Comparison of ENCODE assay signal across 24 mouse cellular contexts in the genomic region with DNA sequence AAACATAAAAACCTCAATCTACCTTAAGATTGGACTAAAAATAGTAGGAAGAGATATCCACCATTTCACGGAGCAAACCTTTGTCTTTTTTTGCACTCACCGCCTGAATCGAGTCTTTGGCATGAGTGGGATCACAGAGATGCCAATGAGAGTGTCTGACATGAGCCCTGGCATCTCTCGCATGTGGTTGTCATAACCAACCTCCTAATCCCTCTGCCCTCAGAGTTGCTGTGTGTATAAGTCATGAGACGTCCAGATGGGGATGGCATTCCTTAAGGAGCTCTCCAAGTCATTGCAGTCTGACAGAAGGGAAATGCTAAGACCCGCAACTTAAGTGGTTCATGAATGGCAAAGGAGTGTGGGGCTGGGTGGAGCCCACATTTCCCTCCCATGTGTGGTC. TPM values are rescaled to one million over a fixed set of nuclear protein-coding genes. Genes with fewer than 3 reads are reported as not detected.
A peak's percentile ranks its signal among the peaks of the same experiment; 100 is the strongest.
DNase-seq lines count a peak whose midpoint lies in the region; ATAC-seq and TF ChIP-seq lines count a peak whose summit lies in the region.
"Had no signal": no experiment of that assay in that cellular context is flagged by ENCODE, and none has a peak within 500 bp of the region (broad histone marks: within the 10 kb centered on the region; RNA-seq: fewer than 3 reads in every experiment).

No protein-coding gene starts in this region.

- 74% methylated on average over 6 of the region's 6 CpGs for WGBS in forebrain, postnatal 0 days
- 81% methylated on average over 6 of the region's 6 CpGs for WGBS in forebrain, embryonic 16.5 days
- 74% methylated on average over 6 of the region's 6 CpGs for WGBS in limb, embryonic 15.5 days
- WGBS in limb, embryonic 10.5 days: 83% methylated on average over 6 of the region's 6 CpGs

- H3K27me3 ChIP-seq in forebrain, postnatal 0 days (ENCODE audit: insufficient read depth, low read length): no peaks in the 10 kb centered on the region
- H3K27me3 ChIP-seq in forebrain, embryonic 16.5 days (replicated peaks; ENCODE audit: control insufficient read depth, insufficient read depth, low read length): no peaks in the 10 kb centered on the region
- no peaks in the 10 kb centered on the region for H3K27me3 ChIP-seq in limb, embryonic 15.5 days
- no peaks in the 10 kb centered on the region for H3K27me3 ChIP-seq in limb, embryonic 10.5 days (ENCODE audit: low read depth, poor library complexity, severe bottlenecking)
- H3K27me3 ChIP-seq: forebrain, embryonic 12.5 days; hindbrain, embryonic 15.5 days had no signal

- no peak for TF ChIP-seq CTCF in forebrain, postnatal 0 days (IDR thresholded peaks at IDR 0.05; ENCODE audit: low read depth)

- DNase-seq in cerebellum, adult 18-20 months: peak; percentile 13 to 23
- no peak for DNase-seq in cerebellum, postnatal 4 days (ENCODE audit: low spot score in 2 of 2)
- DNase-seq in forebrain, postnatal 0 days: no peak
- no peak for DNase-seq in limb, embryonic 10.5 days (ENCODE audit: low spot score)
- DNase-seq in gastrocnemius, adult 18-20 months (ENCODE audit: low spot score): no peak
- DNase-seq: adrenal gland, adult 8-10 months; B cell, adult 2 months; gastrocnemius, postnatal 36 days; heart, adult 2 months; heart, postnatal 36 days had no signal

- H3K9me3 ChIP-seq in forebrain, postnatal 0 days (ENCODE audit: low read length): no peaks in the 10 kb centered on the region
- H3K9me3 ChIP-seq in forebrain, embryonic 16.5 days (ENCODE audit: control insufficient read depth, low read length): no peaks in the 10 kb centered on the region
- no peaks in the 10 kb centered on the region for H3K9me3 ChIP-seq in limb, embryonic 15.5 days
- no peaks in the 10 kb centered on the region for H3K9me3 ChIP-seq in limb, embryonic 10.5 days (replicated peaks)
- H3K9me3 ChIP-seq: forebrain, embryonic 12.5 days; G1E; heart, embryonic 13.5 days; hindbrain, embryonic 15.5 days had no signal

- H3K4me2 ChIP-seq in forebrain, postnatal 0 days (ENCODE audit: low read depth): no peak overlapping the region
- H3K4me2 ChIP-seq in forebrain, embryonic 16.5 days (ENCODE audit: low read length): no peak overlapping the region
- no peak overlapping the region for H3K4me2 ChIP-seq in limb, embryonic 15.5 days
- H3K4me2 ChIP-seq: forebrain, embryonic 12.5 days; heart, embryonic 13.5 days; hindbrain, embryonic 15.5 days had no signal

- no peaks in the 10 kb centered on the region for H3K36me3 ChIP-seq in forebrain, postnatal 0 days (ENCODE audit: insufficient read depth)
- H3K36me3 ChIP-seq in forebrain, embryonic 16.5 days (ENCODE audit: control insufficient read depth, insufficient read depth): no peaks in the 10 kb centered on the region
- no peaks in the 10 kb centered on the region for H3K36me3 ChIP-seq in limb, embryonic 15.5 days
- H3K36me3 ChIP-seq in limb, embryonic 10.5 days: no peaks in the 10 kb centered on the region; the same call in 1 of the 2 replicates
- H3K36me3 ChIP-seq: heart, embryonic 13.5 days; hindbrain, embryonic 15.5 days had no signal

- no peak overlapping the region for H3K9ac ChIP-seq in forebrain, postnatal 0 days
- H3K9ac ChIP-seq in forebrain, embryonic 16.5 days (replicated peaks; ENCODE audit: low read depth, low read length): no peak overlapping the region
- no peak overlapping the region for H3K9ac ChIP-seq in limb, embryonic 15.5 days
- H3K9ac ChIP-seq: forebrain, embryonic 12.5 days; heart, embryonic 13.5 days; hindbrain, embryonic 15.5 days had no signal

- no peaks in the 10 kb centered on the region for H3K4me1 ChIP-seq in forebrain, postnatal 0 days (ENCODE audit: insufficient read depth)
- H3K4me1 ChIP-seq in forebrain, embryonic 16.5 days (replicated peaks; ENCODE audit: control insufficient read depth, insufficient read depth, low read length): 0 out of 2 replicates have a peak, but pooled peaks cover 6% of the 10 kb centered on the region
- peaks cover 8% of the 10 kb centered on the region; the same call in 1 of the 2 replicates for H3K4me1 ChIP-seq in limb, embryonic 15.5 days
- H3K4me1 ChIP-seq in limb, embryonic 10.5 days: peaks cover 4% of the 10 kb centered on the region; the same call in 1 of the 2 replicates
- H3K4me1 ChIP-seq: heart, embryonic 13.5 days had no signal

- H3K4me3 ChIP-seq in forebrain, postnatal 0 days (ENCODE audit: low read depth, low read length): no peak overlapping the region
- H3K4me3 ChIP-seq in forebrain, embryonic 16.5 days (replicated peaks; ENCODE audit: low read length): no peak overlapping the region
- no peak overlapping the region for H3K4me3 ChIP-seq in limb, embryonic 15.5 days
- H3K4me3 ChIP-seq in limb, embryonic 10.5 days: no peak overlapping the region
- H3K4me3 ChIP-seq: forebrain, embryonic 12.5 days; heart, adult 2 months; heart, embryonic 13.5 days; hindbrain, embryonic 15.5 days had no signal

- H3K27ac ChIP-seq in forebrain, postnatal 0 days (ENCODE audit: low read depth, low read length): no peak overlapping the region
- no peak overlapping the region for H3K27ac ChIP-seq in forebrain, embryonic 16.5 days (ENCODE audit: low read length)
- peak overlapping the region; percentile 43; the same call in 1 of the 2 replicates for H3K27ac ChIP-seq in limb, embryonic 15.5 days
- H3K27ac ChIP-seq in limb, embryonic 10.5 days: no peak overlapping the region
- H3K27ac ChIP-seq: forebrain, embryonic 12.5 days; heart, adult 2 months; heart, embryonic 13.5 days; hindbrain, embryonic 15.5 days had no signal

- peak; percentile 54; the same call in 1 of the 2 replicates for ATAC-seq in forebrain, postnatal 0 days
- ATAC-seq in forebrain, embryonic 16.5 days: no peak
- no peak for ATAC-seq in limb, embryonic 15.5 days (ENCODE audit: insufficient number of reproducible peaks, low FRiP score, low TSS enrichment, low read depth)
- ATAC-seq: CD4-positive, CD25-positive, alpha-beta regulatory T cell, adult 4 months; intestine, embryonic 16.5 days had no signal

RNA-seq across cellular contexts. Expression of a gene that starts 2.2 kb away (rescaled TPM):
- 4.0 and 7.1 TPM in 2 replicates for total RNA-seq in forebrain, postnatal 0 days (2014; rRNA removed)
- polyA plus RNA-seq in forebrain, postnatal 0 days (2015; fragmentation: Nextera tagmentation; extraction: Ambion mirVana): 36.3 and 43.3 TPM in 2 replicates
- 24.1 and 25.3 TPM in 2 replicates for polyA plus RNA-seq in forebrain, embryonic 16.5 days (2015; fragmentation: Nextera tagmentation; extraction: Ambion mirVana)
- polyA plus RNA-seq in limb, embryonic 15.5 days (2015; fragmentation: Nextera tagmentation; extraction: Ambion mirVana): 625 and 642 TPM in 2 replicates
- 18.7 and 20.5 TPM in 2 replicates for polyA plus RNA-seq in limb, embryonic 10.5 days (2016; fragmentation: Nextera tagmentation; extraction: Ambion mirVana)
- 1 to 10 TPM; 2.6 to 3.1 TPM for total RNA-seq in gastrocnemius, adult 18-20 months (2021)

RNA-seq across cellular contexts. Expression of a gene that starts 16.7 kb away (rescaled TPM):
- 0.15 and 0.19 TPM in 2 replicates for total RNA-seq in forebrain, postnatal 0 days (2014; rRNA removed)
- polyA plus RNA-seq in forebrain, postnatal 0 days (2015; fragmentation: Nextera tagmentation; extraction: Ambion mirVana): 0.24 and 0.48 TPM in 2 replicates
- not detected in 2 replicates for polyA plus RNA-seq in forebrain, embryonic 16.5 days (2015; fragmentation: Nextera tagmentation; extraction: Ambion mirVana)
- polyA plus RNA-seq in limb, embryonic 15.5 days (2015; fragmentation: Nextera tagmentation; extraction: Ambion mirVana): 0.14 and 0.17 TPM in 2 replicates
- 0.11 and 0.20 TPM in 2 replicates for polyA plus RNA-seq in limb, embryonic 10.5 days (2016; fragmentation: Nextera tagmentation; extraction: Ambion mirVana)
- total RNA-seq in gastrocnemius, adult 18-20 months (2021): not detected
- total RNA-seq: adrenal gland, adult 8-10 months; gastrocnemius, adult 8-10 months; gastrocnemius, postnatal 36 days; heart, adult 2 months; heart, postnatal 36 days had no signal
- polyA plus RNA-seq: CD4-positive, CD25-positive, alpha-beta regulatory T cell, adult 4 months; G1E; heart, adult 2 months; heart, embryonic 13.5 days had no signal

RNA-seq across cellular contexts. Expression of a gene that starts 30.7 kb away (rescaled TPM):
- total RNA-seq in forebrain, postnatal 0 days (2014; rRNA removed): 0.14 and 1.6 TPM in 2 replicates
- polyA plus RNA-seq in forebrain, postnatal 0 days (2015; fragmentation: Nextera tagmentation; extraction: Ambion mirVana): 1.3 and 2.0 TPM in 2 replicates
- polyA plus RNA-seq in forebrain, embryonic 16.5 days (2015; fragmentation: Nextera tagmentation; extraction: Ambion mirVana): 0.18 and 0.24 TPM in 2 replicates
- 0.15 and 0.61 TPM in 2 replicates for polyA plus RNA-seq in limb, embryonic 15.5 days (2015; fragmentation: Nextera tagmentation; extraction: Ambion mirVana)
- polyA plus RNA-seq in limb, embryonic 10.5 days (2016; fragmentation: Nextera tagmentation; extraction: Ambion mirVana): not detected in 2 replicates
- not detected for total RNA-seq in gastrocnemius, adult 18-20 months (2021)
- total RNA-seq: adrenal gland, adult 8-10 months; adrenal gland, postnatal 4 days; G1E; gastrocnemius, postnatal 36 days; heart, adult 2 months; heart, postnatal 36 days had no signal
- polyA plus RNA-seq: CD4-positive, CD25-positive, alpha-beta regulatory T cell, adult 4 months; cerebellum, adult 2 months; embryonic facial prominence, embryonic 11.5 days; forebrain, embryonic 12.5 days; G1E; heart, adult 2 months; heart, embryonic 13.5 days; heart, postnatal 0 days; hindbrain, embryonic 11.5 days; hindbrain, embryonic 15.5 days; intestine, embryonic 16.5 days had no signal

RNA-seq across cellular contexts. Expression of a gene that starts 40.5 kb away (rescaled TPM):
- 0.23 TPM in 1 of 2 replicates, not detected in the other for total RNA-seq in forebrain, postnatal 0 days (2014; rRNA removed)
- 0.10 TPM in 1 of 2 replicates, not detected in the other for polyA plus RNA-seq in forebrain, postnatal 0 days (2015; fragmentation: Nextera tagmentation; extraction: Ambion mirVana)
- not detected in 2 replicates for polyA plus RNA-seq in forebrain, embryonic 16.5 days (2015; fragmentation: Nextera tagmentation; extraction: Ambion mirVana)
- polyA plus RNA-seq in limb, embryonic 15.5 days (2015; fragmentation: Nextera tagmentation; extraction: Ambion mirVana): not detected in 2 replicates
- not detected in 2 replicates for polyA plus RNA-seq in limb, embryonic 10.5 days (2016; fragmentation: Nextera tagmentation; extraction: Ambion mirVana)
- total RNA-seq in gastrocnemius, adult 18-20 months (2021): not detected
- total RNA-seq: adrenal gland, adult 8-10 months; adrenal gland, postnatal 4 days; G1E; gastrocnemius, adult 8-10 months; gastrocnemius, postnatal 36 days; heart, adult 2 months; heart, postnatal 36 days had no signal
- polyA plus RNA-seq: CD4-positive, CD25-positive, alpha-beta regulatory T cell, adult 4 months; cerebellum, adult 2 months; forebrain, embryonic 12.5 days; G1E; heart, adult 2 months; heart, embryonic 13.5 days; heart, postnatal 0 days; hindbrain, embryonic 11.5 days; intestine, embryonic 16.5 days had no signal

RNA-seq across cellular contexts. Expression of a gene that starts 46.6 kb away (rescaled TPM):
- total RNA-seq in forebrain, postnatal 0 days (2014; rRNA removed): not detected in 2 replicates
- polyA plus RNA-seq in forebrain, postnatal 0 days (2015; fragmentation: Nextera tagmentation; extraction: Ambion mirVana): 0.09 and 0.10 TPM in 2 replicates
- not detected in 2 replicates for polyA plus RNA-seq in forebrain, embryonic 16.5 days (2015; fragmentation: Nextera tagmentation; extraction: Ambion mirVana)
- polyA plus RNA-seq in limb, embryonic 15.5 days (2015; fragmentation: Nextera tagmentation; extraction: Ambion mirVana): 0.20 and 0.32 TPM in 2 replicates
- 0.26 and 0.59 TPM in 2 replicates for polyA plus RNA-seq in limb, embryonic 10.5 days (2016; fragmentation: Nextera tagmentation; extraction: Ambion mirVana)
- under 1 TPM in 1 of 2 experiments, not detected in 1; 0.14 TPM for total RNA-seq in gastrocnemius, adult 18-20 months (2021)
- total RNA-seq: G1E; heart, adult 2 months; heart, postnatal 36 days had no signal
- polyA plus RNA-seq: CD4-positive, CD25-positive, alpha-beta regulatory T cell, adult 4 months; cerebellum, adult 2 months; G1E had no signal

Comparison
In these comparisons a context has a peak if more than half of its experiments do, and no peak if none do; other contexts are left out.
1. DNase-seq: peak in cerebellum, adult 18-20 months (2 of 2); none in cerebellum, postnatal 4 days (0 of 2), forebrain, postnatal 0 days (single experiment), limb, embryonic 10.5 days (single experiment) and gastrocnemius, adult 18-20 months (single experiment).
2. RNA of a gene that starts 2.2 kb away (polyA plus RNA-seq): 625 to 642 TPM in limb, embryonic 15.5 days; 36.3 to 43.3 TPM in forebrain, postnatal 0 days, 24.1 to 25.3 TPM in forebrain, embryonic 16.5 days and 18.7 to 20.5 TPM in limb, embryonic 10.5 days; every median in the first group is over 10 times any median in the second.